Mouse (Mus musculus): ENCODE results near the gene Cd4.
A peak's percentile ranks its signal among the peaks of the same experiment; 100 is the strongest.
"Not testable (repeated sequence)": the region's sequence is repeated elsewhere in the genome, so short reads cannot be mapped to it uniquely, and the experiment has no call there.

The Cd4 gene

DNA sequence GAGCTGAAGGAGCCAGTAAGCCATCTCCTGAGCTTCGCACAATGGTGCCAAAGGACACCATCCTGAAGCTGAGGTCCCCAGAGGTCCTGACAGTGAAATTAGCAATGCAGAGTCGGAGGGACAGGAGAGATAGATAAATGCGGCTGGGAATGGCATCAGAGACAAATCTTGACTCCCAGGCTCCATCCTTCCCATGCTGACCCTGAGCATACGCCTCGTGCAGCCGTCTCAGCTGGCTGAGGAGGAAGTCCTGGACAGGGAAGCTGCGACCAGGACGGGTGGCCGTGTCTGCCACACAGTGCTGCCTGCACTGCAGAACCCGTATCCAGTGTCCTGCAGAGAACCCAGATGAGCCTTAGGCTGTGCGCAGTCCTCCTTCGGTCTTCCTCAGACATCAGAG lies 33.4 kb downstream of the Cd4 start:
- no peak for DNase-seq (ENCODE audit: low spot score)

DNA sequence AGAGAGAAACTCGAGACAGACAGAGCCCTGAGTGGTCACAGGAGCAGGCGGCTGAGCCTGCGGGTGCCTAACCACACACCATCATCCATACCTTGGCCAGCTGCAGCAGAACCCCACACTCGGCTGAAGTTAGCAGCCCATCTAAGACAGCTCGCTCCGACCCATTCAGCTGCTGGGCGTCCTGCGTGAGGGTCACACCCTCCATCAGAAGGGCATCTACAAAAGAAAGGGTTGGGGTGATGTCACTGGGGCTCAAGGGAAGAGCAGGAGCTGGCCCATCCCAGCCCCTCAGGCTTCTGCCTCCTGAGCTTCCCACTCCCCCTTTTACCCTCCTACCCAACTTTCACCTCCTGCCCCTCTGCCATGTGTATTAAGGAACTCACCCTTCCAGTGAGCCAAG lies 37.5 kb downstream of the Cd4 start:
- DNase-seq (ENCODE audit: low spot score): no peak

DNA sequence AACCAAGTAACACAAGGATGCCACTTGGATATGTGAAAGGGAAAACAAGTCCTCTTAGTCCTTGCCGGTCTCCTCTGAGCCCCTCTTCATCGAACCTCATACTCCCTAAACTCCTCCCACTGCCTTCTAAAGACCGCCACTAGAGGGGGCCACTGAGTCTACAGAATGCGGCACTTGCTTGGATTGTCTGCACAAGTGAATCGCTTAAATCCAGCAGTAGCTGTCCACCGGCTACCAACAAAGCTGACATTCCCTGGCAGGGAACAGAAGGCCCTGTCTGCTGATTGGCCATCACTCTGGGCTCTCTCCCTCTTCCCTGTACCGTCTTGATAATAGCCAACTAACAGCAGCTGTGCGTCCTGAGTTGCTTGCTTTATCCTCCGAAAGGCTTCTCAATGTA lies 40.7 kb downstream of the Cd4 start:
- DNase-seq (ENCODE audit: low spot score): peak; percentile 94

DNA sequence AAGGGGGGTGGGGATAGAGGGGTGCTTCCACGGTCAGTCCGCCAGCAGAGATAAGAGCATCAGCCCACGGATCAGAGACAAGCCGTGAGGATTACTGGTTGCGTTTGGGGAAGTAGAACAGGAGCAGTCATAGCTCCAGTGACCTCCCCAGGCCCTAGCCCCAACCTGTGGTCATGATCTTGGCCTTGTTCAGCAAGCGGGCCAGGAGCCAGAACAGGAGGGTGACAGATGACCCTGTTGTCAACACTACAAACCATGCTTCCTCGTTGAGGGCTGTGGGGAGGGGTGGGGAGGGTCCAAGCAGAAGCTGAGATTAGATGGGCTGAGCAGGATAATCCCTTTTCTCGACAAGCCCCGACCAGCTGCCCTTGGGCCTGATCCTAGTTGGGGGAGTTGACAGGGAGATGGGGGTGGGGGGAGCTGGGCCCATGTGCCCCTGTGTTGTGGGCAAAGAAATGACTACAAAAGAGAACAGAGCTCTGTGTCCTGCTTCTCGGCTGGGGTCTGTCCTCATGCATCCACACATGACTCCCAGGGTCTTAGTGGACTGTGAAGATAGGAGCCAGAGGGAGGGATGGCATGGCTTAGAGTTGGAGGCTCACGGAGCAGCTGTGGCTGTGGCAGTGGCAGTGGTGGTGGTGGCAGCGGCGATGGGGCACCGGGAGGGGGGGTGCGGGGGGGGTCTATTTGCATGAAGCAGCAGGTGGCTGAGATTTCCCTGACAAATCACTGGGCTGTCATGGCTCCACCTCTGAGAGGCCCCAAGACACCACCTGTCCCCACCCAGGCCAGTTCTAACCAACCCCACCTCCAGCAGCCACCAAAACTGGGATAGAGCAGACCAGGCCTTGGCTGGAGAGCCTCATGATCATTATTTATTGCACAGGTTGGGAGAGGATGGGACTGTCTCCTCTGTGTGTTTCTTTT lies 47.5 kb downstream of the Cd4 start, which contains the start of gene Gnb3:
Gnb3 (minus strand) TSS at position 35 of the 927 bp plus-strand sequence.
- no peak for DNase-seq (ENCODE audit: low spot score)

DNA sequence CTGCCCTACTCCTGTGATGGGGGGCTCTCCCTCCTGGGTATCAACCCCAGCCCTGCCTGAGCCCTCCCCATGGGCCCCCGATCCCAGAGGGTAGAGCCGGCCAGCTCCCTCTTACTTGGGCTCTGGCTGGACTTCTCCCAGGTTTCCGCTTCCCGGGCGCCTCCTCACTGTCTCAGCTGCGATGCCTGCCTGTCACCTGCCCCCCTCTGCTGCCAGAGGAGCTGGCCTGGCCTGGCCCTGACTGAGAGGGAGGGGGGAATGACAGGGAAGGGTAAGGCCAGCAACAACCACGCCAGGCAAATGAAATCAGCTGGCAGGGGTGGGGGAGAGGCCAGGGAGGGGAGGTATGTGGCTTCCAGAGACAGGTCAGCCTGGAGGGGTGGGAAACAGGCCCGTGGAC lies 48.2 kb downstream of the Cd4 start:
- DNase-seq (ENCODE audit: low spot score): no peak

DNA sequence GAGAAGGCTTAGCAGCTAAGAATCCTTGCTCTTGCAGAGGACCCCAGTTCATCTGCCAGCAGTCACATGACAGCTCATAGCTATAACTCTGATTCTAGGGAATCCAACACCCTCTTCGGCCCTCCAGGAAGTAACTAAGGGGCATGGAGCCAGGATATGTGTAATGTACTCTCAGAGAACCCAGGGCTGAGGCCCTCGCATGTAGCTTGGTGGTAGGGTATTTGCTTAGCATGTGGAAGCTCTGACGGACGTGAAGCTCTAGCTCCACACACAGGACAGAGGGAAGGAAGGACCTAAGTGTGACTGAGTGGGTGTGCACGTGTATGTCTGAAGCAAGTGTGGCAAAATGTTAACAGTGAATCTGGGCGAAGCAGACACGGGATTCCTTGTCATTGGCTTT lies 51.6 kb downstream of the Cd4 start:
- DNase-seq (ENCODE audit: low spot score): no peak

DNA sequence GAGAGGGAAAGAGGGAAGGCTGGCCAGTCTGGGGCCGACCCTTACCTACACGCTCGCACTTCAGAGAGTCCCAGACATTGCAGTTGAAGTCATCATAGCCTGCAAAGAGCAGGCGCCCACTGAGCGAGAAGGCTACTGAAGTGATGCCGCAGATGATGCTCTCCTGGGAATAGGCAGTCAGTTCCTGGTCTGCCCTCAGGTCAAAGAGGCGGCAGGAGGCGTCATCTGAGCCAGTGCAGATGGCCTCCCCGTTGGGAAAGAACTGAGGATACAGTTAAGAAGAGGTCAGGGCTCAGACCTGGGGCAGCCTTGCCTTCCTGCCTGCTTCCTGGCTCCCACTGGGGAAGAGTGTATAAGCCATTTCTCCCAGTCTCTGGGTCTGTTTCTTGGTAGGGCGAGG lies 52.5 kb downstream of the Cd4 start:
- no peak for DNase-seq (ENCODE audit: low spot score)

DNA sequence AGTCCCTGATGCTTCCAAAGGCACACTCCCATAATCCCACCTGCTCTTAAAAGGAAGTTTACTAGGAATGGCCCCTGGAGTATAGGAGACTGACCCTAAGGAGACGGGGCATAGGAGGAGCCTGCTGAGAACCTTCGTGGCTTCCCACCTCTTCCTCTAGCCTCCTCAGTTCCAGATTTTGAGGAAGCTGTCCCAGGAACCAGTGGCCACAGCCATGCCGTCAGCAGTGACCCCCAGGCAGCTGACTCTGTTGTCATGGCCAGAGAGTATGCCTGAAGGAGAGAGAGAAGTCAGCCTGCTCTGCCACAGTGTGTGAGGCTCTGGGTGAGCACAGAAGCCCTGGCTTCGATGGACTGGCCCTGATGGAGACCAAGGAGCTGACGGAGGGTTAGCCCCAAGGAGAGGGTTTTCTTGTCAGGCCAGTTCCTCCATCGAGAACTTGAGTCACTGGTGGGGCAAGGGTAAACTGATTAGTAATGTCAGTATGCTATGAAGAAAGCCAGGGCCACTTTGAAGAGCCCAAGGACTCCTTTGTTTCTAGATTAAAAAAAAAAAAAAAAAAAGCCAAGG lies 53.4 kb downstream of the Cd4 start:
- no peak for DNase-seq (ENCODE audit: low spot score)

DNA sequence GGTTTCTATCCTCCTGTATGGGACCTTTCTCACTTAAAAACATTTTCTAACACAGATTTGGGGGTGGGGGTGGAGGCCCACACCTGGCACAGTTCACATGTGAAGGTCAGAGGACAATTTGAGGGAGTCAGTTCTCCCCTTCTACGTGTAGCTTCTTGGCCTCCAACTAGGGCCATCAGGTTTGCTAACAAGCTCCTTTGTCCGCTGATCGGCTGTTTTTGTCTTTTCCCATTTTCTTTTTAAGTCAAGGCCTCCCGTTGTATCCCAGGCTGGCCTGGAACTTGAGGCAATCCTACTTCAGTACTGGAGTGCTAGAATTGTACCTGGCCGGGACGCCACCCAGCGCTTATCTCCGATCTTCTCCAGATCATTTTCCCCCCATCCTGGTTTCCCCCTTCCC lies 56.4 kb downstream of the Cd4 start:
- no peak for DNase-seq (ENCODE audit: low spot score)

DNA sequence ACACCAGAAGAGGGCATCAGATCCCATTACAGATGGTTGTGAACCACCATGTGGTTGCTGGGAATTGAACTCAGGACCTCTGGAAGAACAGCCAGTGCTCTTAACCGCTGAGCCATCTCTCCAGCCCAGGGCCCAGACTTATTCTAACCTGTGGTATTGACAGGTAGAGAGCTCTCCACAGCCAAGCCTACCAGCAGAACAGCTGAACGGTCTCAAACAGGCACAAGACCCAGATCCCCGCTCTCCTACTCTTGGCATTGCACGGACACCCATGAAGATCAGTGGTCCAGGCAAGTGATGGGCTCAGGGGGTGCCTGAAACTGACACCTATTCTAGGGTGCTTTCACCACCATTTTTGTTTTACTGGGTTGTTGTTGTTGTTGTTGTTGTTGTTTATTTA lies 56.8 kb downstream of the Cd4 start:
- not testable (repeated sequence) for DNase-seq (ENCODE audit: low spot score)

DNA sequence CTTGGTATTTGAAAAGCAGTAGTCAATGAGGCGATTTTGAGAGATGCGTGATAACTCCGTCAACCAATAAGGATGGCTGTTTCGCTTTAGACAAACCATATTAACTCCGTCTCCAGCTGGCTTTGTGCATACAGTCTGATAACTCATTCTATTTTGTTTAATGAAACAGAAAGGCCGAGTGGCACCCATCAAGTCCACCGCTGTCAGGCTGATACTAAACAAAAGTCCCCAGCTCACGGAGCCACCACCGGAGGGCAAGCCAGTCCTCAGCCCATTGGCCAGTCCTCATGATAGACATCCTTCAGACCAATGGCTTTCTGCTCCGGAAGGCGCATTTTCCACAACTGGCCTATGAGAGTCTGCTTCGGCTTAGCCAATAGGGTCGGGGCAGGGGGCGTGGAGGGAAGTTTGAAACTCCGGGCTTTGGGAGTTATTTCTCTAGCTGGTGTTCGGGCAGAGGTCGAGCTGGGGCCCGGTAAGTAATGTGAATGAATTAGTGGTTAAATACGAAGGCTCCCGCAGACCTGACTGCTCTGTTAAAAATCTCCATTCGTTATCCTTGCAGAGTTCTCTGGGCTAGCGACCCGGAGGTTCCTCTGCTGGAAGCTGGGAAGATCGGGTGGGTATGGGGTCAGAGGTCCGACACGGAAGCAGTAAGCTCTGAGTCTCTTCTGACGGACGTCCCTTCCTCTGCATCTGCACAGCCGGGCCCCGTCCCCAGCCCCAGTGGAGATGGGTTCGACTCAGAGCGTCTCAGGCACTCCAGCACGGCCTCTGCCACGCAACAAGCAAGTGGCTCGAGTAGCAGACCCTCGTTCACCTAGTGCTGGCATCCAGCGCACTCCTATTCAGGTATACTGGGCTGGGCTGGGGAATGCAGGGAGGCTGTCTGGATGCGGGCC lies 58.0 kb downstream of the Cd4 start:
- peak; percentile 83 for DNase-seq (ENCODE audit: low spot score)

DNA sequence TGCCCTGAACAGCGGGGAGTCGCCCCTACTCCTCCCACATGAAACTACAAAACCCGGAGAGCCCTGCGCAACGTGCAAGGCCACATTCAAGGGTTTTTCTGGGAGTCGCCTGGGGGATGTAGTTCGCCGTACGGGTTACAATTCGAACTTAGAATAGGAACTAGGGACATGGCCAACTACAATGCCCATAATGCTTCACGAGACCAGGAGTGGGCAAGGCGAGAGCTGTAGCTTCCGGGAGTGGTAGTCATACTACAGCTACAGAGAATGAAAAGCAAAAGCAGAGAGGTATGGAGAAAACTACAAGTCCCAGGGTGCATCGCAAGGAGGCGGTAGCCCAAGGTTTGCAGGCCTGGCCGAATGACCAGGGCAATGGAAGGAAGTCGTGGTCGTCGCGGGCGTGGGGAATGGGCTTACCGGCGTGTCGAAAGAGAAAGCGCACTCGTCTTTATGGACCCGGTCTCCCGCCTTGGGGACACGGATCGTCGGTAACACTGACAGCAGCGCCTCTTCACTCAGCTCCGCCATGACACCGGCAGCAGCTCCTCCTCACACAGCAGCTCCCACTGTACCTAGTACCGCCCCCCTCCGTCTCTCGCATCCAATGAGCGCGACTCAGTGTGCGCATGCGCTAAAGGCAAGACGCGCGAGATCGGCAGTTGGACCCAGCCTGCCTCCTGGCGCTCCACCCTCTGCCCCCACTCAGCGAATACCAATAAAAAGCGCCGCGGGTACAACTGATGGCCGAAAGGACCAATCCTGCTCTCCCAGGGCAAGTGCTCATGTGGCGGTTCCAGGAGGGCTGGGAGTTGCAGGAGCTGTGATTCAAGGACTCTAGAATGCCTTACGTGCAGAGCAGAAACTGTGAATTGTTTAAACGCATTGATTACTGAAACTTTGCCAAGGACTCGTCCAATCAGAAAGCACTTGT lies 58.9 kb downstream of the Cd4 start, which contains the start of the genes Usp5 and Cdca3:
Usp5 (minus strand) TSS at position 617 of the 931 bp plus-strand sequence.
Cdca3 (plus strand) TSS at position 680 of the 931 bp plus-strand sequence.
- DNase-seq (ENCODE audit: low spot score): peak; percentile 93

DNA sequence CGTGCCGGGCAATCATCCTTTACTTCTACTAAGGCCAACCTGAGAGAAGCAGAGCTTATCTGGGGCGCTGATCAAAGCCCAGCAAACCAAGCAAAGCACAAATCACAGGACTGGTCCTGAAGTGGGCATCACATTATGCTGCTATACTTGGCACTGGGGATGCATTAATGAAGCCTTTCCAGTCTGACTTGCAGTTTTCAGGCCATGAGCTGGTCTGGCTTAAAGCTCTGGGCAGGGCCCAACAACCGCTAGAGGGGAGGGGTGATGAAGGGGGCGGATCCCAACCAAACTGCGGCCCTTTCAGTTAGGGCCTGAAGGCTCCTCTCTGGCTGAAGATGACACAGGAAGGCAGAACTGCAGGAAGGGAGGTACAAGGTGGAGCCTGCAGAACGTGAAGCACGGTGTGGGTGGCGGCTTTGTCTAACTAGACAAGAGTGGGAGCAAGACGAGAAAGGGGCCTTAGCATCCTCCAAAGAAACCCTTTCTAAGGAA lies 59.9 kb downstream of the Cd4 start:
- peak; percentile 38 for DNase-seq (ENCODE audit: low spot score)

DNA sequence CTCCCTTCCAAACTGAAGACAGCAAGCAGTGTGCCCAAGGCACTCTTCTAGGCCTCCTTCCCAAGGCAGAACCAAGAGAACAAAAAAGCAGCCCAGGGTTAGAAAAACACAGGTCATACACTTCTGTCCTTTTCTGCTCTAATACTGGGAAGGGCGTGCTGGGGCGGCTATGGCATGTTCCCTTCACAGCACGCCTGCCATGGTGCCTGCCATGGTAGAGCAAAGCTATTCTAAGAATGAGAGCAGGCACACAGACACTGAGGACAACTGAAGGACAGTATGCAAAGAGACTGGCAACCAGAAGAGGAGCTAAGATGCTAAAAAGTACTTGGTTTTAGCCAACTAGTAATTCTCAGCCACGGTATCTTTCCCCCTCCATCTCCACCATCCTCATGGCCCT lies 66.0 kb downstream of the Cd4 start:
- DNase-seq (ENCODE audit: low spot score): no peak

DNA sequence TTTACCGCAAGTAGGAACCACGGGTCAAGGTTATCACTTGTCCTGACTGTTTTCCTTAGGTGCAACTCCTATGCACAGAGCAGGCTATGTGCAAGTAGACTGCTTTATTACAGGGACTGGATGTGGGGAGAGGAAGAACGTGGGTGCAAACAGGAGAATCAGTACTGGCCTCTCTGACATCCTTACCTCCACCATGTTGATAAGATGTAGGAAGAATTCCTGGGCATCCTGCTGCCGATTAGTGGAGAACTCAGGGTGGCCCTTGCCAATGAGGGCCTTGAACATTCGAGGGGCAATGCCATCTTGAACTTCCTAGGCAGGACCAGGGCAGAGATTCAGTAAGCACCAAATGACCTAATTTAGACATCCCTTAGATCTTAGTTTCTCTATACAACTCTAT lies 67.1 kb downstream of the Cd4 start:
- no peak for DNase-seq (ENCODE audit: low spot score)

DNA sequence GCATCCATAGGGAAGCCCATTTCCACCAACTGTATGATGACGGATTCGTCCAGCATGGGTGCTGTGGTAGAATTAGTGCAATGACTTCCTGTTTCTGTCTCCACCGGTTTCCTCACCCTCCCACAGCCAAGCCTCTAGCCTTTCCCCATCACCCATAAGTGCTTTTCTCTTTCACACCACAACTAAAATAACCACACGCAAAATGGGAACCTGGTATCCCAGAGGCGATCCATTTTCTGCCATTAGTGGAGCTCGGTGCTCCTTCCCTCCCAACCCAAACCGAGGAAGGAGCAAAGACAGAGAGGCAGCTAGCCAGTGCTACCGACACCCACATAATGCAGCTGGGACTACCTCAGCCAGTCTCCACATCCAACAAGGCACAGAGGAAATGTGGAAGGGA lies 70.0 kb downstream of the Cd4 start:
- no peak for DNase-seq (ENCODE audit: low spot score)

DNA sequence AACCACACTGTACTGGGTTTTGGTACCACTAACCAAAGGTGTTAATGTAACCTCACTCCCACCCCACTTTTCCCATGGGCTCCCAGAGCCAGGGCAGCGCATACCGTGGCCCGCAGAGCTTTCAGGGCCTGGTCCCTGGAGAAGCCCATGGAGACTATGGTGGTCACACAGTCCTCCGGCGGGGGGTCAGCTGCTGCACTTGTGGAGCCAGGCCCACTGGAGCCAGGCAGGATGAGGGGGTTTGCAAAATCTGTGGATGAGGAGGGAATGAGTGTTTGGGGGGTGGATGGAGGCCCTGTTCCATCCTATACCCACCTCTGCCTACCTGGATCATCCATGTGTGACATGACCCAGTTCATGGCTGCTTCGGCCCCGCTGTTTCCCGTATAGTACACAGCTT lies 70.5 kb downstream of the Cd4 start:
- DNase-seq (ENCODE audit: low spot score): no peak

DNA sequence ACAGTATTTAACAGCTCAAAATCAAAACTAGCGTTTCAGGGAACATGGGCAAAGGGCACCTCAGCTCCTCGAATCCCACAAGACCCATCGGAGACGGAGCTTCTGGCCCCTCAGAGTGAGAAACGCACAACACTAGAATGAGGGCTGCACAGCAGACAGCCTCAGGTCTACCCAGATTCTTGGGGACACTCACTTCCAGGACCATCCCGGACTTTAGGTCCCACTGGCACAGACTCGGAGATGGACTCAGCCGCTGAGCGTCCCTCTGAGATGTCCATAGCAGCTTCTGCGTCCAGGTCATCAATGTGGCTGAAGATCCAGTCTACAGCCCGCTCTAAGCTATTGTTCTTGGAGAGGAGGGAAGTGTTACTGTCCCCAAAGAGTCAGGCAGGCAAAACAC lies 70.9 kb downstream of the Cd4 start:
- DNase-seq (ENCODE audit: low spot score): no peak

DNA sequence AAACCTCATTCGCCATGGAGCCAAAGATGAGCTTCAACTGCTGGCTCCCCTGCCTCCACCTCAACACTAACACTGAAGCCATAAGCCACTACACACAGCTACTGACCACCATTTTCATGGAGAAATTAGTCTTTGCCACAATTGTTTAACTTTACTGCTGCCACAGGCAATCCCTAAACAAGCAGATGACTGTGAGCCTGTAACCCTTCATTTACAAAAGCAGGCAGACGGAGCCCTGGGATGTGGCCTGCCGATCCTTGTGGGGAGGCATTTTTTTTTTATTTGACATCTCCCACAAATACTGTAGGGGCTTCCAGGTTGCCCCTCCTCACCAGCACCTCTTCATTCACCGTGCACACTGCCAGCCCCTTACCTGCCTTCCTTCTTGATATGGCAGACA lies 71.4 kb downstream of the Cd4 start:
- DNase-seq (ENCODE audit: low spot score): no peak

DNA sequence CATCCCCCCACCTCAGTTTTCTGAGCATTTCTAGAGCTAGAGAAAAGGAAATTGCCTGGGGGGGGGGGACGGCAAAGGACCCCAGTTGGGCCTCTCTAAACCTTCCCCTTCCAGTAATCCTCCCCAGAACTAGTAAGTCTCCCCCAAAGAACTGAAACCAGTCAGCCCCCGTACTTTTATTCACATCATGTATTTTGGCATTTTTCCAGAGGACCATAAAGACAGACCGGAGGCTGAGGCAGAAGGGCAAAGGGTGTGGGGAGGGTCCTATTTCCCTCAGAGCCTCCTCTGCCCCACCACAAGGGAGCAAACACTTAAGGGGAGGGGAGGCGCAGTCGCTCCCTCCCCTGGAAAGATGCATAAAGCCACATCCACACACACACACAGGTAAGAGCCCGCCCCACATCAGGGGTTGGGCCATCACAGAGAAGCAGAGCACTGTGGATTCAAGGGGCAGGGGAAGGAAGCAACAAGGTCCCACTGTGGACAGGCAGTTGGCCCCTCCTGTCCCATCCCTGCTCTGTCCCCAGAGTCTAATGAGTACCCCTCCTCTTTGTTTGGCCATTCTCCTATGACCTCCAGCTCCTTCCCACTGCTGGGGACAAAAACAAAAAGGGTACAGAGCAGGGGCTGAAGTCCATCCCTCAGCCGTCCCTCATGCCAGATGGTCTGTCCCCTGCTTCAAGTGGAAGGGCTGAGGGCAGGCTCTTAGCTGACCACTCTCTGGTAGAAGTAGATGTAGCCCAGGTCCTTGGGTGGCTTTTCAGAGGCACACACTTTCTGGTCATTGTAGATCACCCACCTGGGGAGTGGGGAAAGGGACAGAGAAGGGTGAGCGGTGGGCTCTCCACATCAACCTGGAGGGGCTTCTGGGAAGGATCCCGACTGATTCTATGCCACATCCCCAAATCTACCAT lies 72.9 kb downstream of the Cd4 start:
- no peak for DNase-seq (ENCODE audit: low spot score)
